Mouse (Mus musculus) ES-E14 (cell line): ENCODE measurements at regions not wholly inside any gene's neighbourhood (a gene's known extent, or its start where the extent isn't known, plus 50 kb on each side); places are given as distances from the start of the nearest gene placed in this dataset.

Experiments used
- MAFK ChIP-seq: IDR thresholded peaks from 2 replicates; pipeline ENCODE4 v1.6.1; 2014; ENCODE audit warnings: mild to moderate bottlenecking, low read depth, low read length, inconsistent platforms; ENCODE audit not compliant: insufficient read depth
- ZNF384 ChIP-seq: IDR thresholded peaks from 2 replicates; pipeline ENCODE4 v1.6.1; 2012; ENCODE audit warnings: low read depth, low read length, inconsistent platforms

DNA sequence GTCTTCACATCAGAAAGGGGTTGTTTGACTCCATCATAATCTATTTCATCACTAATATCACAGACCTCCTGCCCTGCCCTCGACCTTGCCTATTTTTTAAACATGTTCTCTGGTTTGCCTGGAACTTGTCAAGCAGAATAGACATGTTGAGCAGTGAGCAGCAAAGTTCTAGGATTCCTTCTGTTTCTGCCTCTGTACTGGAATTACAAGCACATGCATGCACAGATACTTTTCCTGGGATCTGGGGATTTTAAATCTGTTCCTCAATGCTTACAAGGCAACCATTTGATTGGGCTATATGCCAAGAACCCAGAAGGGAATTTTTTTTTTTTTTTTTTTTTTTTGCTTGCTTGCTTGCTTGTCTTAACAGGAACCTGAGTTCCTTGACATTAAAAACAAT lies 1508.0 kb upstream of the Dsel start:
- no peak for TF ChIP-seq MAFK
- no peak for TF ChIP-seq ZNF384
